Mouse (Mus musculus) MEL (cell line): ENCODE data around the gene Gm28729. TPM values are rescaled to one million over a fixed set of nuclear protein-coding genes. Genes with fewer than 3 reads are reported as not detected.

Experiments used
- DNase-seq: peaks from one replicate; pipeline ENCODE4 v3.0.0; 2011; ENCODE audit warnings: low read depth, low spot score
- H3K27ac ChIP-seq: 2 replicates; pipeline ENCODE4 v1.5.1; 2012; ENCODE audit warnings: low read depth, mild to moderate bottlenecking, control low read depth, low read length, moderate library complexity; ENCODE audit not compliant: control insufficient read depth
- H3K27me3 ChIP-seq, 2 experiments: fragments of 150-350 bp in 1 of 2; sonication (generic) in 1 of 2; 2 replicates each; pipeline ENCODE4 v1.6.1; 2012; ENCODE audit warnings: low read length in 2 of 2, mild to moderate bottlenecking in 2 of 2, improper control_type of control experiment in 1 of 2, moderate library complexity in 1 of 2; ENCODE audit not compliant: insufficient read depth in 2 of 2, control insufficient read depth in 1 of 2
- H3K36me3 ChIP-seq, 2 experiments: 2 replicates each; pipeline ENCODE4 v1.6.1; 2012 to 2014; ENCODE audit warnings: low read length in 2 of 2, improper control_type of control experiment in 1 of 2, inconsistent platforms in 1 of 2, mild to moderate bottlenecking in 1 of 2; ENCODE audit not compliant: insufficient read depth in 2 of 2, control insufficient read depth in 1 of 2
- H3K4me1 ChIP-seq, 2 experiments: fragments of 150-350 bp in 1 of 2; sonication (generic) in 1 of 2; 2 replicates each; pipeline ENCODE4 v1.6.1; 2012; ENCODE audit warnings: low read length in 2 of 2, improper control_type of control experiment in 1 of 2, mild to moderate bottlenecking in 1 of 2; ENCODE audit not compliant: insufficient read depth in 2 of 2, control insufficient read depth in 1 of 2
- H3K4me3 ChIP-seq, 2 experiments: fragments of 150-350 bp in 1 of 2; sonication (generic) in 1 of 2; 2 replicates each; pipeline ENCODE4 v1.5.1; 2012; ENCODE audit warnings: low read depth in 2 of 2, low read length in 2 of 2, mild to moderate bottlenecking in 2 of 2, moderate library complexity in 2 of 2, control low read depth in 1 of 2, improper control_type of control experiment in 1 of 2; ENCODE audit not compliant: control insufficient read depth in 1 of 2, insufficient read depth in 1 of 2
- H3K79me2 ChIP-seq: 2 replicates; pipeline ENCODE4 v1.6.1; 2012; ENCODE audit warnings: mild to moderate bottlenecking, low read length, moderate library complexity; ENCODE audit not compliant: control insufficient read depth, poor library complexity, insufficient read depth
- H3K9ac ChIP-seq: 2 replicates; pipeline ENCODE4 v1.6.1; 2012; ENCODE audit warnings: low read depth, mild to moderate bottlenecking, control low read depth, low read length, moderate library complexity; ENCODE audit not compliant: control insufficient read depth, poor library complexity, severe bottlenecking
- H3K9me3 ChIP-seq: fragments of 150-350 bp; sonication (generic); replicated peaks from 2 replicates; pipeline ENCODE4 v1.6.1; 2012; ENCODE audit warnings: mild to moderate bottlenecking, low read length, improper control_type of control experiment, moderate library complexity; ENCODE audit not compliant: insufficient read depth
- CHD1 ChIP-seq: IDR thresholded peaks from 2 replicates; pipeline ENCODE4 v1.6.1; 2012; ENCODE audit warnings: low read depth, mild to moderate bottlenecking, inconsistent platforms, low read length, improper control_type of control experiment
- ELF1 ChIP-seq: IDR thresholded peaks from 2 replicates; pipeline ENCODE4 v1.6.1; 2014; ENCODE audit warnings: low read depth, mild to moderate bottlenecking, inconsistent platforms, low read length, improper control_type of control experiment, moderate library complexity
- EP300 ChIP-seq, 2 experiments: IDR thresholded peaks; 2 replicates each; pipeline ENCODE4 v1.6.1; 2011; ENCODE audit warnings: improper control_type of control experiment in 2 of 2, low read length in 2 of 2, low read depth in 1 of 2, mild to moderate bottlenecking in 1 of 2
- ETS1 ChIP-seq: IDR thresholded peaks from 2 replicates; pipeline ENCODE4 v1.6.1; 2012; ENCODE audit warnings: low read depth, mild to moderate bottlenecking, inconsistent platforms, low read length, improper control_type of control experiment, moderate library complexity
- GABPA ChIP-seq: IDR thresholded peaks from 2 replicates; pipeline ENCODE4 v1.6.1; 2012; ENCODE audit warnings: low read depth, mild to moderate bottlenecking, inconsistent platforms, low read length, improper control_type of control experiment, moderate library complexity
- HCFC1 ChIP-seq: IDR thresholded peaks from 2 replicates; pipeline ENCODE4 v1.6.1; 2012; ENCODE audit warnings: low read depth, mild to moderate bottlenecking, inconsistent platforms, low read length, improper control_type of control experiment, moderate library complexity
- JUND ChIP-seq: IDR thresholded peaks from 2 replicates; pipeline ENCODE4 v1.6.1; 2011; ENCODE audit warnings: low read depth, mild to moderate bottlenecking, improper control_type of control experiment, low read length
- MEF2A ChIP-seq: IDR thresholded peaks from 2 replicates; pipeline ENCODE4 v1.6.1; 2014; ENCODE audit warnings: low read depth, mild to moderate bottlenecking, inconsistent platforms, low read length, improper control_type of control experiment; ENCODE audit not compliant: poor library complexity, insufficient replicate concordance, severe bottlenecking; ENCODE audit errors: extremely low read depth
- MYC ChIP-seq: IDR thresholded peaks from 2 replicates; pipeline ENCODE4 v1.6.1; 2011; ENCODE audit warnings: low read depth, mild to moderate bottlenecking, low read length, improper control_type of control experiment, moderate library complexity
- POLR2A ChIP-seq, 2 experiments: IDR thresholded peaks; 2 replicates each; pipeline ENCODE4 v1.6.1; 2011 to 2012; ENCODE audit warnings: low read length in 2 of 2, mild to moderate bottlenecking in 2 of 2, control low read depth in 1 of 2, improper control_type of control experiment in 1 of 2, low read depth in 1 of 2, moderate library complexity in 1 of 2; ENCODE audit not compliant: control insufficient read depth in 1 of 2, insufficient read depth in 1 of 2, poor library complexity in 1 of 2
- USF1 ChIP-seq: IDR thresholded peaks from 2 replicates; pipeline ENCODE4 v1.6.1; 2014; ENCODE audit warnings: low read depth, mild to moderate bottlenecking, inconsistent platforms, low read length, improper control_type of control experiment, moderate library complexity
- ZNF384 ChIP-seq: IDR thresholded peaks from 2 replicates; pipeline ENCODE4 v1.6.1; 2012; ENCODE audit warnings: low read depth, mild to moderate bottlenecking, inconsistent platforms, low read length, improper control_type of control experiment
- polyA plus RNA-seq, 2 experiments: library from polyadenylated mRNA; stranded (reverse) in 1 of 2; unstranded in 1 of 2; fragments of >175 nt in 1 of 2; fragments of >200 nt in 1 of 2; gene quantifications; 2 replicates each; pipeline versions ENCODE4 v1.2.1 to v1.2.4; 2012; ENCODE audit warnings: low replicate concordance in 2 of 2, low read depth in 1 of 2; ENCODE audit not compliant: insufficient read length in 2 of 2, insufficient read depth in 1 of 2, missing spikeins in 1 of 2
- total RNA-seq: library from RNA; depleted of rRNA; stranded (reverse); fragments of 300-350 nt; gene quantifications from 2 replicates; pipeline ENCODE4 v1.2.3, GENCODE M21; 2012

Gm28729 gene
- total and polyA plus RNA-seq, 3 experiments: not detected

DNA sequence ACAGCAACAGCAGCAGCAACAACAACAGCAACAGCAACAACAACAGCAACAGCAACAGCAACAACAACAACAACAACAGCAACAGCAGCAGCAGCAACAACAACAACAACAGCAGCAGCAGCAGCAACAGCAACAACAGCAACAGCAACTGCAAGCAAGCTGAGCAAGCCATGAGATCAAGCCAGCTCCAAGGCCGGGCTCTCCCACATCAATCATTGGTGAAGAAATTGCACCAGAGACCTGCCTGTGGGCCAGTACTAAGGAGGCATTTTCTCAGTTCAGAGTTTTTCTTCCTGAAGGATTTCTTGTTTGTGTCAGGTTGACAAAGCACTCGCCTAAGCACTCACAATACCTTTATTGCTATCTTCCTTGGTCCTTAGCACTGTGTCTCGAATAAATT is 8.3 kb downstream of the Gm28729 start:
- no peaks in the 10 kb centered on the region for H3K9me3 ChIP-seq
- TF ChIP-seq MYC (no peak), USF1 (no peak), ETS1 (no peak), MEF2A (no peak), JUND (no peak), GABPA (no peak), HCFC1 (no peak), EP300 (IDR thresholded peaks at IDR 0.05; ENCODE audit: low read depth in 1 of 2, low read length in 2 of 2) (no peak), POLR2A (IDR thresholded peaks at IDR 0.05; ENCODE audit: control insufficient read depth in 1 of 2, insufficient read depth in 1 of 2, low read depth in 1 of 2, low read length in 2 of 2, poor library complexity in 1 of 2) (no peak), ZNF384 (no peak)
- DNase-seq: no peak
- peaks cover 7 to 15% of the 10 kb centered on the region in 2 experiments for H3K4me1 ChIP-seq
- H3K79me2 ChIP-seq: no peaks in the 10 kb centered on the region
- no peak overlapping the region for H3K9ac ChIP-seq
- no peaks in the 10 kb centered on the region for H3K27me3 ChIP-seq
- no peak overlapping the region for H3K4me3 ChIP-seq
- H3K36me3 ChIP-seq: peaks cover 0 to 8% of the 10 kb centered on the region in 2 experiments; a peak in 2 of 4 replicates
- no peak overlapping the region for H3K27ac ChIP-seq

DNA sequence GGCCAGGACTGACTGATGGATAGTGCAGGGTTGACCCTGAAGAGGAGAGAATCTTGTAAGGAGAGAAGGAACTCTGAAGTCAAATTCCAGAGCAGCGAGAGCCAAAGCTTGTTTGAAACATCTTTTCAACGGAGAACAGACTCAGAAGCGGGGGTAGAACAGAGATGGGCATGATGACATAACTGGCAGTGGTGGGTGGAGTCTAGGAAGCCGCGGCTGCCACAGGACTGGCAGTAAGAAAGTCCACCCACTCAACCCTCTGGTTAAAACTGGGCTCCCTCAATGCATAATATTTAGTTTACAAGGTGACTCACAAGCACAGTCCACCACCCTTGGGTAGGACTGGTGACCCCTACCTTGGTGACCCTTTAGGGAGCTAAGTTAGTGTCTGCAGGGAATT is 9.3 kb downstream of the Gm28729 start:
- TF ChIP-seq CHD1: no peak
- Histone ChIP-seq H3K9me3 (no peaks in the 10 kb centered on the region), H3K4me1 (peaks cover 7 to 15% of the 10 kb centered on the region in 2 experiments), H3K27me3 (no peaks in the 10 kb centered on the region), H3K79me2 (no peaks in the 10 kb centered on the region), H3K36me3 (peaks cover 0 to 8% of the 10 kb centered on the region in 2 experiments; a peak in 2 of 4 replicates), H3K9ac (no peak overlapping the region), H3K4me3 (no peak overlapping the region), H3K27ac (no peak overlapping the region)
- no peak for DNase-seq

DNA sequence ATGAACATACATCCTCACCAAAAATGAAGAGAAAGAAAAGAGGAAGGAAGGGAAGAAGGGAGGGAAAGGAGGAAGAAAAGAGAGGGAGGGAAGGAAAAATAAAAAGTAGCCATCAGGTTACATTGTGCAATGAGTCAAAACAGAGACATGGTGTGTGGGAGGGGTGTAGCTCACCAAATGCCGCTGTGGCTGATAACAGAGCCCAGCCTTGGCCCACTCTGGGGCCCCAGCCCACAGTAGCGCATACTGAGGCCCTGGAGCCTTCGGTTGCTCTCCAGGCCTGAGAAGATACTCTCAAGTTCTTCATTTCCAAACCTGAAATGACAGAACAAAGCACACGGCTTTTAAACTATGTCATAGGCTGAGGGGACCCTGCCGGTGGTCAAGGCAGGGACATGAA is 10.8 kb downstream of the Gm28729 start:
- Histone ChIP-seq H3K79me2 (no peaks in the 10 kb centered on the region), H3K4me1 (peaks cover 7 to 15% of the 10 kb centered on the region in 2 experiments), H3K27me3 (no peaks in the 10 kb centered on the region), H3K36me3 (peaks cover 0 to 8% of the 10 kb centered on the region in 2 experiments; a peak in 2 of 4 replicates), H3K9ac (no peak overlapping the region), H3K9me3 (no peaks in the 10 kb centered on the region), H3K27ac (no peak overlapping the region), H3K4me3 (no peak overlapping the region)
- DNase-seq: peak; percentile 37
- TF ChIP-seq ELF1 (no peak), EP300 (IDR thresholded peaks at IDR 0.05; ENCODE audit: low read depth in 1 of 2, low read length in 2 of 2) (peak in 1 of 2 experiments; percentile 23; a peak in 1 of 4 replicates)
